Mouse (Mus musculus) splenic B cell, adult 2 months (primary cell): ENCODE measurements around the gene Mturn.

ENCODE experiments used
- DNase-seq: peaks from one replicate; pipeline ENCODE4 v3.0.0-alpha.2; 2011; ENCODE audit warnings: low read depth, low spot score
- H3K27me3 ChIP-seq: 2 replicates; pipeline ENCODE4 v1.6.1; 2012; ENCODE audit warnings: mild to moderate bottlenecking, low read length, moderate library complexity, mixed read lengths; ENCODE audit not compliant: control insufficient read depth, poor library complexity, insufficient read depth, severe bottlenecking
- H3K36me3 ChIP-seq: 2 replicates; pipeline ENCODE4 v1.6.1; 2012; ENCODE audit warnings: mild to moderate bottlenecking, low read length, moderate library complexity, mixed read lengths; ENCODE audit not compliant: control insufficient read depth, poor library complexity, insufficient read depth, severe bottlenecking

The Mturn gene

GRCm38 (mm10) chr6:54688467-54689323 is 7.3 kb downstream of the Mturn start:
- no peak for DNase-seq
- no peaks in the 10 kb centered on the region; the same call in 1 of the 2 replicates for H3K36me3 ChIP-seq
- H3K27me3 ChIP-seq = no peaks in the 10 kb centered on the region

GRCm38 (mm10) chr6:54689686-54690085 is 8.3 kb downstream of the Mturn start:
- H3K27me3 ChIP-seq = no peaks in the 10 kb centered on the region
- H3K36me3 ChIP-seq = no peaks in the 10 kb centered on the region; the same call in 1 of the 2 replicates
- DNase-seq = no peak

GRCm38 (mm10) chr6:54690838-54691237 is 9.4 kb downstream of the Mturn start:
- no peak for DNase-seq
- Histone ChIP-seq H3K27me3 (no peaks in the 10 kb centered on the region), H3K36me3 (no peaks in the 10 kb centered on the region; the same call in 1 of the 2 replicates)

GRCm38 (mm10) chr6:54691368-54692116 is 10.1 kb downstream of the Mturn start:
- Histone ChIP-seq H3K27me3 (no peaks in the 10 kb centered on the region), H3K36me3 (no peaks in the 10 kb centered on the region; the same call in 1 of the 2 replicates)
- no peak for DNase-seq

GRCm38 (mm10) chr6:54692201-54692600 is 10.8 kb downstream of the Mturn start:
- Histone ChIP-seq H3K27me3 (no peaks in the 10 kb centered on the region), H3K36me3 (no peaks in the 10 kb centered on the region; the same call in 1 of the 2 replicates)
- DNase-seq = no peak

- no peaks in the 10 kb centered on the region for H3K27me3 ChIP-seq
- H3K36me3 ChIP-seq = no peaks in the 10 kb centered on the region; the same call in 1 of the 2 replicates
- DNase-seq = no peak
Measured at GRCm38 (mm10) chr6:54693286-54693685, 11.9 kb downstream of the Mturn start.

GRCm38 (mm10) chr6:54698691-54699476 is 17.5 kb downstream of the Mturn start:
- peak; percentile 56 for DNase-seq
- H3K27me3 ChIP-seq = no peaks in the 10 kb centered on the region
- no peaks in the 10 kb centered on the region for H3K36me3 ChIP-seq

- H3K36me3 ChIP-seq = no peaks in the 10 kb centered on the region
- peak; percentile 87 for DNase-seq
- H3K27me3 ChIP-seq = no peaks in the 10 kb centered on the region
Measured at GRCm38 (mm10) chr6:54699477-54700056, 18.1 kb downstream of the Mturn start.

GRCm38 (mm10) chr6:54700516-54700915 is 19.1 kb downstream of the Mturn start:
- H3K36me3 ChIP-seq = no peaks in the 10 kb centered on the region
- DNase-seq = no peak
- H3K27me3 ChIP-seq = no peaks in the 10 kb centered on the region

GRCm38 (mm10) chr6:54701901-54702300 is 20.5 kb downstream of the Mturn start:
- H3K27me3 ChIP-seq = no peaks in the 10 kb centered on the region
- no peak for DNase-seq
- no peaks in the 10 kb centered on the region for H3K36me3 ChIP-seq

GRCm38 (mm10) chr6:54703633-54704538 is 22.5 kb downstream of the Mturn start:
- DNase-seq = no peak
- Histone ChIP-seq H3K27me3 (no peaks in the 10 kb centered on the region), H3K36me3 (no peaks in the 10 kb centered on the region)

GRCm38 (mm10) chr6:54704539-54704845 is 23.1 kb downstream of the Mturn start:
- DNase-seq = no peak
- no peaks in the 10 kb centered on the region for H3K36me3 ChIP-seq
- H3K27me3 ChIP-seq = no peaks in the 10 kb centered on the region

- DNase-seq = no peak
- Histone ChIP-seq H3K36me3 (no peaks in the 10 kb centered on the region), H3K27me3 (no peaks in the 10 kb centered on the region)
Measured at GRCm38 (mm10) chr6:54704847-54705246, 23.4 kb downstream of the Mturn start.
